Mouse (Mus musculus) brain, embryonic 14.5 days (tissue): Measurements from ENCODE around the gene E2f3.

Experiments
- CTCF ChIP-seq: fragments of 200-500 bp; IDR thresholded peaks from 2 replicates; pipeline ENCODE4 v1.5.1; 2012; ENCODE audit warnings: inconsistent platforms, mild to moderate bottlenecking, moderate library complexity, borderline replicate concordance; ENCODE audit not compliant: insufficient read depth, insufficient read length; ENCODE audit errors: extremely low read depth
- POLR2A ChIP-seq: fragments of 200-500 bp; IDR thresholded peaks from 2 replicates; pipeline ENCODE4 v1.6.1; 2012; ENCODE audit warnings: mild to moderate bottlenecking, inconsistent platforms, borderline replicate concordance; ENCODE audit not compliant: poor library complexity, insufficient read depth, insufficient read length, severe bottlenecking; ENCODE audit errors: extremely low read depth

GRCm38 (mm10) chr13:30003169-30003568 is 17.3 kb upstream of the E2f3 start:
- TF ChIP-seq CTCF (no peak), POLR2A (no peak)
